7 mouse cellular contexts compared by ENCODE assay signal in the genomic region with DNA sequence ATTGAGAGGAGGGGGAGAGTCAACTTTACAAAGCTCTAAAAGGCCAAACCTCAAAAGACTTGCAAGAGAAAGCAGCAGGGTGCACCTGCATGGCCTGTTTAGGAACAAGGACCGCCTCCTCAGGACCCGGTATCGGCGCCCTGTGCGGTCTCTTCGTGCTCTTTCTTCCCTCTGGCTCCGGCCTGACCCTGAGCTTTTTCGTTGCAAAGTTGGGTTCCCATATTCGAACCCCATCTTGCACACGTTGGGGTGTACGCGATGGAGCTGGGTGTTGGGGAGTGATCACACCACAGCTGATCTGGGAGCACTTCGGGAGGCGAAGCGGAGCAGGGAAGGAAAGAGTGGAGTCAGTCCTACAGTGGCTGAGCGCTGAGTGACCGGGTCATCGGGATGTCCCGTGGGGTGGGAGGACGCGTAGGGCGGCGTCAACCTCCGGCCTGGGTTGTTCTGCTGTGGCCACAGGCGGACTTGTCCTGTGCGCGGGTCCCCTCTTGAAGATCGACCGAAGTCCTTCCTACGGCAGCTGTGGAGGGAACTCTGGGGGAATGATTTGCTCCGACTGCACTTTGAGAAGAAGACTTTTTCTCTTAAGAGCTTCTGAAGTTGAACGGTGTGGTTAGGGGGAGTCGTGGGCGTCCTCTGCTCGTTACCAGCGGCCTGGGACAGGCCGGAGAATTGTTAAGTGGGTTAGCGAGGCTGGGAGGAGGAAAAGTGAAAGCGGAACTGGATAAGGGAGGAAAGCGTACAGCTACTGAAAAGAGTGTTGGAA. TPM values are rescaled to one million over a fixed set of nuclear protein-coding genes. Genes with fewer than 3 reads are reported as not detected.
DNase-seq lines count a peak whose midpoint lies in the region; ATAC-seq and TF ChIP-seq lines count a peak whose summit lies in the region.

No protein-coding gene starts in this region.

- H3K9me3 ChIP-seq in MEL (replicated peaks; ENCODE audit: insufficient read depth, low read length) = no peaks in the 10 kb centered on the region
- no peaks in the 10 kb centered on the region for H3K9me3 ChIP-seq in forebrain, embryonic 12.5 days
- H3K9me3 ChIP-seq in megakaryocyte, embryonic 14.5 days = no peaks in the 10 kb centered on the region

- no peak; a peak in 1 of 4 replicates for TF ChIP-seq EP300 in MEL (IDR thresholded peaks at IDR 0.05; ENCODE audit: low read depth in 1 of 2, low read length in 2 of 2)

- peak; percentile 19 to 36; a peak in 3 of 4 replicates for TF ChIP-seq POLR2A in MEL (IDR thresholded peaks at IDR 0.05; ENCODE audit: control insufficient read depth in 1 of 2, insufficient read depth in 1 of 2, low read depth in 1 of 2, low read length in 2 of 2, poor library complexity in 1 of 2)

- H3K9ac ChIP-seq in MEL (ENCODE audit: control insufficient read depth, low read depth, low read length, poor library complexity, severe bottlenecking) = peak overlapping the region; percentile 91
- H3K9ac ChIP-seq in forebrain, embryonic 12.5 days = peak overlapping the region; percentile 52

- H3K4me3 ChIP-seq in MEL (ENCODE audit: control insufficient read depth in 1 of 2, insufficient read depth in 1 of 2, low read depth in 2 of 2, low read length in 2 of 2) = peak overlapping the region; percentile 67 to 89
- peak overlapping the region; percentile 32 for H3K4me3 ChIP-seq in forebrain, embryonic 12.5 days (replicated peaks)
- peak overlapping the region; percentile 97 for H3K4me3 ChIP-seq in megakaryocyte, embryonic 14.5 days (replicated peaks)

- peak overlapping the region; percentile 68 for H3K4me2 ChIP-seq in forebrain, embryonic 12.5 days

- peaks cover 7 to 21% of the 10 kb centered on the region in 2 experiments for H3K4me1 ChIP-seq in MEL (ENCODE audit: control insufficient read depth in 1 of 2, insufficient read depth in 2 of 2, low read length in 2 of 2)
- H3K4me1 ChIP-seq in forebrain, embryonic 12.5 days = peaks cover 34% of the 10 kb centered on the region
- peaks cover 31% of the 10 kb centered on the region for H3K4me1 ChIP-seq in megakaryocyte, embryonic 14.5 days

- intact Hi-C loops in heart, postnatal 25 days (cut with DNase I) = loop anchor here (1.0 to 5.0 kb wide), 9 partner anchors 116 to 736 kb away; partner anchors contain the start of gene Tm2d1

- peaks cover 10% of the 10 kb centered on the region; the same call in 1 of the 2 replicates for H3K79me2 ChIP-seq in MEL (ENCODE audit: control insufficient read depth, insufficient read depth, low read length, poor library complexity)

- 2% methylated on average over 40 of the region's 40 CpGs for WGBS in forebrain, embryonic 12.5 days

- no peak for TF ChIP-seq CTCF in MEL (IDR thresholded peaks at IDR 0.05 in 2 of 3, conservative IDR thresholded peaks at IDR 0.05 in 1 of 3; ENCODE audit: control insufficient read depth in 1 of 3, insufficient read depth in 1 of 3, low read depth in 2 of 3, low read length in 3 of 3, poor library complexity in 1 of 3, severe bottlenecking in 1 of 3)

- no peaks in the 10 kb centered on the region for H3K27me3 ChIP-seq in MEL (ENCODE audit: control insufficient read depth in 1 of 2, insufficient read depth in 2 of 2, low read length in 2 of 2)
- H3K27me3 ChIP-seq in forebrain, embryonic 12.5 days = peaks cover 55% of the 10 kb centered on the region
- peaks cover 33% of the 10 kb centered on the region for H3K27me3 ChIP-seq in megakaryocyte, embryonic 14.5 days (replicated peaks)

- DNase-seq in MEL (ENCODE audit: low read depth, low spot score) = peak; percentile 86
- DNase-seq in adrenal gland, postnatal 10 days = peak; percentile 87
- DNase-seq in heart, postnatal 25 days (ENCODE audit: low spot score) = peak; percentile 79
- peak; percentile 87 to 88 for DNase-seq in kidney, postnatal 36 days
- DNase-seq in right cerebral cortex, postnatal 4 days = peak; percentile 24

- ATAC-seq in forebrain, embryonic 12.5 days (ENCODE audit: low FRiP score) = peak; percentile 51

- peaks cover 0 to 26% of the 10 kb centered on the region in 2 experiments; a peak in 2 of 4 replicates for H3K36me3 ChIP-seq in MEL (ENCODE audit: control insufficient read depth in 1 of 2, insufficient read depth in 2 of 2, low read length in 2 of 2)
- H3K36me3 ChIP-seq in forebrain, embryonic 12.5 days (replicated peaks) = no peaks in the 10 kb centered on the region
- no peaks in the 10 kb centered on the region for H3K36me3 ChIP-seq in megakaryocyte, embryonic 14.5 days (replicated peaks; ENCODE audit: low read length)

- H3K27ac ChIP-seq in MEL (ENCODE audit: control insufficient read depth, low read depth, low read length) = peak overlapping the region; percentile 89
- H3K27ac ChIP-seq in forebrain, embryonic 12.5 days = peak overlapping the region; percentile 3

- TF ChIP-seq RAD21 in MEL (IDR thresholded peaks at IDR 0.05; ENCODE audit: low read depth, low read length) = no peak

TF ChIP-seq in MEL, 35 proteins besides CTCF, POLR2A, EP300 and RAD21:
- no peak for TF ChIP-seq CHD1 (IDR thresholded peaks at IDR 0.05; ENCODE audit: low read depth, low read length)
- peak; percentile 4; the same call in 1 of the 2 replicates for TF ChIP-seq RCOR1 (IDR thresholded peaks at IDR 0.05; ENCODE audit: low read depth, low read length)
- TF ChIP-seq ZNF384 (IDR thresholded peaks at IDR 0.05; ENCODE audit: low read depth, low read length) = no peak
- 0 out of 2 replicates have a peak, but pooled peaks have one; percentile 21 for TF ChIP-seq HCFC1 (IDR thresholded peaks at IDR 0.05; ENCODE audit: low read depth, low read length)
- 0 out of 2 replicates have a peak, but pooled peaks have one; percentile 7 for TF ChIP-seq UBTF (IDR thresholded peaks at IDR 0.05; ENCODE audit: borderline replicate concordance, insufficient read depth, low read depth, low read length)
- peak; percentile 2; the same call in 1 of the 2 replicates for TF ChIP-seq GATA1 (IDR thresholded peaks at IDR 0.05; ENCODE audit: low read depth, low read length)
- no peak for TF ChIP-seq SIN3A (IDR thresholded peaks at IDR 0.05; ENCODE audit: low read length)
- peak; percentile 40; the same call in 1 of the 2 replicates for TF ChIP-seq POLR2AphosphoS2 (IDR thresholded peaks at IDR 0.05; ENCODE audit: low read length)
- TF ChIP-seq NRF1 (IDR thresholded peaks at IDR 0.05; ENCODE audit: insufficient read depth, low read depth, low read length, poor library complexity, severe bottlenecking) = no peak
- peak; percentile 48; the same call in 1 of the 2 replicates for TF ChIP-seq ETS1 (IDR thresholded peaks at IDR 0.05; ENCODE audit: low read depth, low read length)
- peak; percentile 74 for TF ChIP-seq TBP (IDR thresholded peaks at IDR 0.05; ENCODE audit: low read depth, low read length)
- peak; percentile 53; the same call in 1 of the 2 replicates for TF ChIP-seq ZMIZ1 (IDR thresholded peaks at IDR 0.05; ENCODE audit: low read depth, low read length)
- TF ChIP-seq TCF12 (IDR thresholded peaks at IDR 0.05; ENCODE audit: low read depth, low read length) = no peak
- 0 out of 2 replicates have a peak, but pooled peaks have one; percentile 14 for TF ChIP-seq SMC3 (IDR thresholded peaks at IDR 0.05; ENCODE audit: low read depth, low read length)
- TF ChIP-seq BHLHE40 (IDR thresholded peaks at IDR 0.05; ENCODE audit: borderline replicate concordance, low read depth, low read length) = no peak

RNA-seq across cellular contexts. Expression of gene Nfia, which starts 20.9 kb away (rescaled TPM):
- total RNA-seq in MEL (2012; rRNA removed) = 10.2 and 16.4 TPM in 2 replicates
- 10 to 100 TPM; 13.4 to 20.5 TPM for polyA plus RNA-seq in MEL (2012; ENCODE audit: insufficient read depth in 1 of 2, insufficient read length in 2 of 2, low read depth in 1 of 2, low replicate concordance in 2 of 2, missing spikeins in 1 of 2)
- 100 to 1,000 TPM; 212 to 228 TPM for total RNA-seq in adrenal gland, postnatal 10 days (2021)
- 62.1 and 67.2 TPM in 2 replicates for polyA plus RNA-seq in forebrain, embryonic 12.5 days (2016; fragmentation: Nextera tagmentation; extraction: Ambion mirVana)
- 100 to 1,000 TPM; 134 to 149 TPM for total RNA-seq in heart, postnatal 25 days (2021)
- 0.02 TPM in 1 of 2 replicates, not detected in the other for polyA plus RNA-seq in megakaryocyte, embryonic 14.5 days (2012; ENCODE audit: insufficient read depth, low replicate concordance)

RNA-seq across cellular contexts. Expression of gene E130114P18Rik, which starts 26.2 kb away (rescaled TPM):
- total RNA-seq in MEL (2012; rRNA removed) = not detected in 2 replicates
- not detected for polyA plus RNA-seq in MEL (2012; ENCODE audit: insufficient read depth in 1 of 2, insufficient read length in 2 of 2, low read depth in 1 of 2, low replicate concordance in 2 of 2, missing spikeins in 1 of 2)
- total RNA-seq in adrenal gland, postnatal 10 days (2021) = under 1 TPM; 0.48 to 0.69 TPM
- polyA plus RNA-seq in forebrain, embryonic 12.5 days (2016; fragmentation: Nextera tagmentation; extraction: Ambion mirVana) = 50.8 and 52.3 TPM in 2 replicates
- total RNA-seq in heart, postnatal 25 days (2021) = not detected
- polyA plus RNA-seq in megakaryocyte, embryonic 14.5 days (2012; ENCODE audit: insufficient read depth, low replicate concordance) = not detected in 2 replicates

Comparison
In these comparisons a context has a peak if more than half of its experiments do, and no peak if none do; other contexts are left out.
1. Peak in every context shown above with its lines: DNase-seq, ATAC-seq, H3K4me3 ChIP-seq and H3K27ac ChIP-seq.
2. DNase-seq: peak in every context shown above with its lines; median percentile 88 in kidney, postnatal 36 days; 87 in adrenal gland, postnatal 10 days; 86 in MEL; 79 in heart, postnatal 25 days; 24 in right cerebral cortex, postnatal 4 days.
3. H3K4me3 ChIP-seq: peak in every context shown above with its lines; median percentile 97 in megakaryocyte, embryonic 14.5 days; 78 in MEL; 32 in forebrain, embryonic 12.5 days.